Mouse (Mus musculus): ENCODE measurements around the gene Ctsc. TPM values are rescaled to one million over a fixed set of nuclear protein-coding genes. Genes with fewer than 3 reads are reported as not detected.
A peak's percentile ranks its signal among the peaks of the same experiment; 100 is the strongest.
"Not testable (repeated sequence)": the region's sequence is repeated elsewhere in the genome, so short reads cannot be mapped to it uniquely, and the experiment has no call there.

The Ctsc gene
- 10 to 100 TPM in 3 of 4 experiments, 1 to 10 TPM in 1; 9.5 to 23.2 (median 15.2) TPM for total RNA-seq (2022)

DNA sequence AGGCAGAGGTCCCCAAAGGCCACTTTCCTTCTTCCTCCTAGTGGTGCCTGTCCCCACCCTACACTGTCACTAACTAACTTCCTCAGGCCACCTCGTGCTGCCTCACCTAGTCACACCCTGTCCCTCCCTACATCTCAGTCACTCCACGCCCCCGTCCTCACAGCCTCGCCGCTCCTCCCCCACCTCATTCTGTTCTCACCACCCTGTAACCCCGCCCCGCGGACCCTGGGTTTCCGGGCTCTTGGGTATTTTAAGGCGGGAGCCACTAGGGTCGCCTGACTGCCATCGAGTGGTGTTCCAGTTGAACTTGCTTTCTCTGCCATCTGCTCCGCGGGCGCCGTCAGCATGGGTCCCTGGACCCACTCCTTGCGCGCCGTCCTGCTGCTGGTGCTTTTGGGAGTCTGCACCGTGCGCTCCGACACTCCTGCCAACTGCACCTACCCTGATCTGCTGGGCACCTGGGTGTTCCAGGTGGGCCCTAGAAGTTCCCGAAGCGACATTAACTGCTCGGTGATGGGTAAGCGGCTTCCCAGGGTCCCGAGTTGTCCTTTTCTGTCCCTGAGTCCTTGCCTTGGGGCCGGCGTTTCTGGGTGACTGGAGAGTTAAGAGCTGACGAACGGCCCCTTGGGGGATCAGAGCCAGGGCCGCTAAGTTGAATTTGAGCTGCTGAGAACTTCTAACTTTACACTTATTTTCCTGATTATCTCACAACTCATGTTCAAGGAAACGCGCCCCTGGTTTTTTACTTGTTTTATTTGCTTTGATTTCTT is at the start of gene Ctsc:
Ctsc (plus strand) TSS at position 228 of the 770 bp plus-strand sequence.
- peak; percentile 16 to 32 for DNase-seq (ENCODE audit: low spot score in 2 of 2)

DNA sequence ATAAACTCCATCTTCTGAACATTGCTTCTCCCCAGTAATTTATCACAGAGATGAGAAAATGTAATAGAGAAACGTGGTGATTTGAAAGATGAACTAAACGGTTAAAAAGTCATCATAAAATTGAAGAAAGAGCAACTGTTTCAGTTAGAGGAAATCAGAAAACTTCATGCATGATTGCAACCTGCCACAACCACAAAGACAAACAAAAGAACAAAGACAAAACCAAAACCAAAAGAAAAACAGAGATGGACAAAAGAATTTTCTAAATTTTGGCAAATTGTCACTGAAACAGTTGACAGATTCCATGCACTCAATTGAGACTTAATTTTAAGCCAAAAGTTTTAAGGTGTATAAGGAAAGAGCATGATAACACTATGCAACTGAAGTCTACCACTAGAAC is 48.8 kb upstream of the Ctsc start:
- no peak for DNase-seq (ENCODE audit: low spot score in 2 of 2)

DNA sequence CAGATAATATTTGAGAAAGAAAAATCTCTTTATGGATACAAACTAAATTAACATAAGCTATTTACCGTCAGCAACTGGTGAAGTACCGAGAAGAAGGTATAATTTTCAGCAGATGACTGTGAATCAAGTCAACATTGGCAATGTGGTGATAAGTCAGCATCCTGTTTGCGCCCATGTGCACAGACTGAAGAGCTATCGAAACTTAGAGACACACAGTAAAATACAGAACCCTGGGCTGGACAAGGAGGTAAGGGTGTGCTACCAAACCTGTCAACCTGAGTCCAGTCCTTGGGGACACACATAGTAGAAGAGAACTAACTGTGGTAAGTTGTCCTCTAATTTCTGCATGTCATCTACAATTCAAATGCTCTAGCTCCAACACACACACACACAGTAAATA is 47.8 kb upstream of the Ctsc start:
- no peak for DNase-seq (ENCODE audit: low spot score in 2 of 2)

DNA sequence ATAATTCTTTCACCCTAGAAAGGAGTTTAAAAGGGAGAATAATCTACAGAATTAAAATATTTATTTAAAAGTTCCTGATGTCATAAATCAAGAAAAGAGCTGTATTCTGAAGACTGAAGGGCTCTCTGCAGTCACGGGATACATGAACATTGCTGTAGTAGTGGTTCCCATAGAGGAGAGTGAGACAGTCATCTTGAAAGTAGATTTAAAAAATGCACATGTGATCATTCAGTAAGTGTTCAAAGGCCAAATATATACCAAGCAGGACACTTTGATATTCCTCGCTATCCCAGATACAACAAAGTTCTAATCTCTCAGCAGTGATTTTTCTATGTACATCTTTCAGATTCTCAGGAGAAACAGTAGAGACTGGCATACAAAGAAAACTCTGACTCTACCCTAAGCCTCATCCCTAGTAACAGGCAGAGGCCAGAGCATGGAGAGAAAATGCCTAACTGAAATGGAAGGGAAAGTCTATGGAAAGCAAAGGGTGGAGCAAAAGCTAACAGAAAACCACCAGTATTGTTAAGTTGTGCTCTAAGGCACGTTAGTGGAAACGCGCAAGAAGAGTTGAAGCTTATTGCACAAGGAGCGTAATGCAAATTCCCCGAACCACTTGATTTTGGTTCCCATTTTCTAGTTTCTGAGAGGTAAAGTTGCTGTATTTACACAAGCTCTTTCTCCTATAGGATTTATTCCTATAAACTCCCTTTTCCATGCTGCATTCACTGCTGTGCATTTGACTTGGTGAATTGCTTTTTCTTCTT is 46.9 kb upstream of the Ctsc start:
- DNase-seq (ENCODE audit: low spot score in 2 of 2): no peak

DNA sequence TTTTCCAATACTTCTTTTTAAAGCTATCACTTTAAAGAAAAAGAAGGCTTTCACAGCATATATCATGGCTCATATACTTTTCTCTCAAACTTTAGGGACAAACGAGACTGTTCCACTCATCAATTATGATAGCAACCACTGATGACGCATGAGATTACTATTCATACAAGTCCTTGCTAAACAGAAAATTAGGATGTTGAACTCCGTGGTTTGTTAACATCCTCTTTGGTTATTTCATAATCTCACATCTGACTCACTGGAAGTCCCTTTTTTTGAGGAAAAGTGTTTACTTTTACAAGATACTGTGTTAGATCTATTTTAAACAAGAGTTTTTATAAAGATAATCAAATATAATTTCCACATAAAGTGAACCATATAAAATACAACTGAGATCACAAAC is 34.8 kb upstream of the Ctsc start:
- DNase-seq (ENCODE audit: low spot score in 2 of 2): no peak

DNA sequence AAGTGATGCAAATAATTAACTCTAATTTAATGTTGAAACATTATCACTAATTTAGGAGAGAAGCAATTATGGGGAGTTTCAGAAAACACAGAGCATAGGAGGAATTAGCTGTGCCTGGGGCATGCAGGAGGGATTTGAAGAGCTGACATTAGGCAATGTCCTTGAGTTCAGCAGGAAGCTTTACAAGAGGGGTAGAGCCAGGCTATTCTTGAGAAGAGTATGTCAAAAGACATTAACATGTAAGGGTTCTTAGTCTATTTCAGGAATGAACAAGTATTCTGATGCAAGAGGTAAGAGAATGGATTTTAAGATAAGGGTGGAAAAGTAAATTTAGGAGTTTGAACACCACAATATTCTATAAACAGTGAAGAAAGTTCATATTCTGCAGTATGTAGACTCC is 33.4 kb upstream of the Ctsc start:
- no peak for DNase-seq (ENCODE audit: low spot score in 2 of 2)

DNA sequence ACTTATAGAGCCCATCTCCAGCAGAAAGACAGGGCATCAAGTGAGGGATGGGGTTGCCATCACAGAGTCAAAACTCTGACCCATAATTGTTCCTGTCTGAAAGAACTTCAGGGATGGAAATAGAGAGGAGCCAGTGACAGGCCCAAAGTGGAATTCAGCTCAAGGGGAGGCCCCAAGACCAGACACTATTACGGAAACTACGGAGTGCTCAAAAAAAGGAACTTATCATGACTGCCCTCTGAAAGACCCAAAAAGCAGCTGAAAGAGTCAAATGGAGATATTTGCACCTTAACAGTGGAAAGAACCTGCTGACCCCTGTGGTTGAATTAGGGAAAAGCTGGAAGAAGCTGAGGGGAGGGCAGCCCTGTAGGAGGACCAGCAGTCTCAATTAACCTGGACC is 27.5 kb upstream of the Ctsc start:
- DNase-seq (ENCODE audit: low spot score in 2 of 2): not testable (repeated sequence)

DNA sequence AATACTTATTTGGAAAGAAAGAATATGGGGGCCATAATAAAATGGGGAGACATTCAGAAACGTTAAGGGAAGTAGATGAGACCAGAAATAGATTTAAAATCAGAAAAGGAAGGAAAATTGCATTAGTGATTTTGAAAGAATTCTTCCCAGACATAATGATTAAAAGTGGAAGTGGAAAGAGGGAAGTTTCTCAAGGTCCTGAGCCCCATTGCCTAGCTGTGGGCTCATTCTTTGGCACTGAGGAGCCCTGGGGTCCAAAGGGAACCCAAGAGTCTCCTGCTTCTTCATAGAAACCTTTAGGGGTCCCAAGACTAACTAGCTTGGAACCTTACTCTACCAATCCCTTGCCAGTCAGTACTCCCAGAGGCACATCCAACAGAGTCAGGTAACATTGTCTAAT is 26.4 kb upstream of the Ctsc start:
- DNase-seq (ENCODE audit: low spot score in 2 of 2): no peak

DNA sequence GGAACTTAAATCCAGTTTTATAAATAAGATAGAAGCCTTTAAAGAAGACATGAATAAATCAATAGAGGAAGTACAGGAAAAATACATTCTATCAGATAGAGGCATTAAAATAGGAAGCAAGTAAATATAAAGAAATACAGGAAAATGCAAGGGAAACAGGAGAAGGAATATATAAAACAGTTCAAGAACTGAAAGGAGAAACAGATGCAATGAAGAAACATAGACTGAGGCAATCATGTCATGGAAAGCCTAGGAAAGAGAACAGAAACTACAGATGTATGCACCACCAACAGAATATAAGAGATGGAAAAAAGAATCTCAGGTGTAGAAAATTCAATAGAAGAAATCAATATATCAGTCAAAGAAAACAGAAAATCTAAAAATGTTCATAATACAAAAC is 25.8 kb upstream of the Ctsc start:
- DNase-seq (ENCODE audit: low spot score in 2 of 2): no peak

DNA sequence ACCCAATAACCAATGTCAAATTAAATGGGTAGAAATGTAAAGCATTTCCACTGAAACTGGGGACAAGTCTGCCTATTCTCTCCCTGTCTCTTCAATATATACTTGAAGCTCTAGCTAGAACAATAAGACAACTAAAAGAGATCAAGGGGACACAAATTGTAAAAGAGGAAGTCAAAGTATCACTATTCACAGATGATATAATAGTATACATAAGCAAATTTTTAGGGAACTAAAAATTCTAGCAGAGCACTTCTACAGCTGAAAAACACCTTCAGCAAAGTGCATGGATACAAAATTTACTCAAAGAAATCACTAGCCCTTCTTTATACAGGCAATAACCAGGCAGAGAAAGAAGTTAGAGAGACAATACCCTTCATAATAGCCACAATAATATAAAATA is 23.0 kb upstream of the Ctsc start:
- DNase-seq (ENCODE audit: low spot score in 2 of 2): no peak

DNA sequence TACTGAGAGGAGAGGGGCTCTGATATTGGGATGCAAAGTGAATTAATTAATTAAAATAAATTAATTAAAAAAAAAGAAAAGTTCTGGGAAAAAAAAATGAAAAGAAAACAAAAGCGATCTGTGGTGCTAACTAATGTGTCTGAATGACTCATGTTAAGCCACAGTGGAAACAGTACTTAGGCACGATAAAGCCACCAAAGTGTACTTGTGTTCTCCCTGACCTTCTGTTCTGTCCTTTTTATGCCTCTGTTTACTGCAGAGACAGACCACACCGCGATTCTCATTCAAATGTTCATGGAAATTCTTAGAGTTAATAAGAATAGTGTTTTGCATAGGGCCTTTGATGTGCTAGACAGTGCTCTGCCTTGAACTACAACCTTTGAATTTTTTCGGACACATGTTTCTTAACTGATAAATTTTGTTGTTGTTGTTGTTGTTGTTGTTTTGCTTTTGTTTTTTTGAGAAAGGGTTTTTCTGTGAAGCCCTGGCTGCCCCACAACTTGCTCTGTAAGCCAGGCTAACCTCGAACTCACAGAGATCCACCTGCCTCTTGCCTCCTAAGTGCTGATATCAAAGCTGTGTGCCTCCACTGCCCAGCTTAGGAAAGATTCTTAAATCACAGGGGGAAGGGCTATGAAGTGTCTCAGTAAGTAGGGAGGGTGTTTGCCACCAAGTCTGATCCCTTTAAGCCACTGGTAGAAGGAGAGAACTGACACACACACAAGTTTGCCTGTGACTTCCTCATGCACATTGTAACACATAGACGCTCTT is 18.5 kb upstream of the Ctsc start:
- DNase-seq (ENCODE audit: low spot score in 2 of 2): no peak

DNA sequence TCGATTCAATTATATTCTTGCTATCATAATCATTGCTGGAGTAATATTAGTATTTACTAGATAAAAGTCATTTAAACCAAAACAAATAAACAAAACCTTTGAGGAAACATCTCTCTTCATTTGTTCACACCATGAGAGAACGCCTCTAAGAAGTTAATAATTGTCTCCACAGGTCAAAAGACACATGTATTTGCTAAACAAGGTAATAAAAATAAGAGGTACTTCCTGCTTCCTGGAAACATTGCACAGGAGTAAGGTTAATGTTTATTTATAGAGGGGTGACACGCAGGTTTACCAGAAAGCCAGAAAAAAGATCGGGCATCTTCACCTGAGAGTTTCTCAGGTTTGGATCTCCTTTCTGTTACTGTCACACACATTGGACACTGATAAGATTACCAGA is 16.1 kb upstream of the Ctsc start:
- DNase-seq (ENCODE audit: low spot score in 2 of 2): no peak

DNA sequence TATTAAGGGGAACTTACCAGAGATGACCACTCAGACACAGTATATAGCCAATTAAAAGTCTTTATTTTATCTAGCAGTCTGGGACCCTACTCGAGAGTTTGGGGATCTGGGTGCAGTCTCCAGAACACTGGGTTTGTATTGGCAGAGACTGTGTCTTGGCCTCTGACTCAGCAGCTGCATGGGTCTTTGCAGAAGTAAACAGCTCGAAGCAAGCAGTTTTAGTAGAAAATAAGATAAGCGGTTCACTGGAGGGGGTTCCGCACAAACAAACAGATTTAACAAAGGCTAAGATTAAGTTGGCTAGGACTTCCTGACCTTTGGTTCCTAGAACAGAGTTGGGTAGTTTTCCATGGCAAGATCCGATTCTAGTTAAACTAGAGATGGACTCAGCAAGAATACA is 13.0 kb upstream of the Ctsc start:
- DNase-seq (ENCODE audit: low spot score in 2 of 2): no peak

DNA sequence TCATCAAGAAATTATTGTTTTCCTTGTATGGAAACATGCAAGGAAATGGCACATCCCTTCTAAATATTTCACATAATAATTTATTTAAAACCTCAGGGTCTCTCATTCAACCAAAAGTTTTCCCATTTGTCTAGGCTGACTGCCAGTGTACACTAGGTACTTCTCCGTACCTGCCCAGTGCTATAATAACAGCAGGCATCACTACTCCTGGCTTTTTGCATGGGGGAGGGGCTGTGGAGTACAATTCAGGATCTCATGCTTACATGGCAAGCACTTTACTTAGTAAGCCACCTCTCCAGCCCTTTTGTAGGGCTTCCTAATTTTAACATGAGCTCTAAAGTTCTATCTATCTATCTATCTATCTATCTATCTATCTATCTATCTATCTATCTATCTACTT is 8.0 kb upstream of the Ctsc start:
- no peak for DNase-seq (ENCODE audit: low spot score in 2 of 2)

DNA sequence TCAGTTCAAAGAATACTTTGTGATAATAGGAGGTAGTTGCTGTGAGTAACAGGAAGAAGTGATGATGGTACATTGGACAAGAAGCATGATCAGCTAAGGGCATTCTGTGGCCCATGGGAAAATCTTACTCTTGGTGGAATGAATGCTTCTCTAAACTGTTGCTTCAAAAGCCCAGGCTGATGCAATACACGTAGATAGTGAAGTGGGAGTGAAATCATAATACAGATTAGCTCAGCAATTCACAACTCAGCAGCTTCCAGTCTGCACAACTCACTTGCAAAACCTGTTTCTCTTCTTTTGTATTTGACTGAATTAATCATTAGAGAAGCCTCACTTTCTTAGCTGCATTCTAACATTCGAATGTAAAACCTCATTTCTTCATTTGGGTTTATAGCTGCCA is 6.4 kb upstream of the Ctsc start:
- DNase-seq (ENCODE audit: low spot score in 2 of 2): no peak

DNA sequence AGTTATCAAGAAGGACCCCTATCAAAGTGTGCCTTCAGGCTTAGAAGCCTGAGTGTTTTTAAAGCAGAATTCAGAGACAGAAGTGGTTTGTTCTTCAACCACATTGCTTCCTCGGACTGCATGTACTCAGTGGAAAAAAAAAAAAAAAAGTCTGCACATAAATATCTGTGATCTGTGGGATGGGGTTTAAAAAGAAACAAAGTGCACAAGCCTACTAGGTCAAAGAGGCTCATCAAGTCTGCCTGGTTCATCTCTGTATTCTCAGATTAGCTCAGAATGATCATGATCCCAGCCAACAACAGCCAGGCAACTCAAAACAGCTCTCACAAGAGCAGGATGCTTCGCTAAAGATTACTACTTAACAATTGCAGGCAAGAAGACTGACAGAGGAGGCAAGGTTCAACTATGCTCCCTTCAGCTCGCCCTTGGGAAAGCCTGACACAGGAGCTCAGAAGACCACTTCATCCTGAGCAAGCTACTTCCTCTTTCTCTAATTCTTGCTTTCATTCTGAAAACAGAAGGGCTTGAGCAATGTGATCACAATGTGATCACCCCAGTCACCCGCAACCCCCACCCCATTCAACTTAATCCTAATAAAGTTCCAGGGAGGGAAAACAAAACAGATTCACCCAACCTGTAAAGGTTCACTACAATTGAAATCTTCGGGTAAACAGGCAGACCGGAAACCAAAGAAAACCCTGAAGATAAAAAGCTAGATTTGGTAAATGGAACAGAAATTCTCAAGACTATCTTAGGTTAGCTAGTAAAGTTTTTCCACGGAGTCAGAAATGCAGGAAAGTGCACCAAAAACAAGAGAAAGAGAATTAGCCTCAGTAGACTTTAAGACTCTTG is 745 bp upstream of the Ctsc start:
- no peak for DNase-seq (ENCODE audit: low spot score in 2 of 2)

DNA sequence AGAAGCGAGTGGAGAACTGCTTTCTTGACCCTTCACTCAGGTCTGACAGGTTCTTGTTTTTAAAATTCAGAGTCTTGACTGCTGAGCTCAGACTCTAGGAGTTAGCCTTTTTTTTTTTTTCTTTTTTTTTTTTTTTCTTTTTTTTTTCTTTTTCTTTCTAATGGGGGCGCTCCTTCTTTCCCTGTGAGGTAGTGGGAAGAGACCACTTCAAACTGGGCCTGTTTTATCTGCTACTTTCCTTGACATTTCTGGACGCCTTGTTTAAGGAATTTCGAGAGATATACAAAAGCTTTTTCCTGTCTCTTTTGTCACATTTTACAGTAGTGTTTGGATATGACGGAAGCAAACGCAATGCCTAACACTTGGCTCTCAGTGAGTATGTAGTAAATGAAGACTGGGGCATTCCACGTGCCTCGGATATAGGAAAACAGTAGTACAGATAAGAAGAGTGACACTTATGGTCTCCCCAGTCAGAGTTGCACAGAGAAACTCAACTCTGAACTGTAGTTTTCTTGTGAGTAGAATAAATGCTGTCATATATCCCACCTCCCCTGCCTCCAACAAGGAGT is 827 bp downstream of the Ctsc start:
- DNase-seq (ENCODE audit: low spot score in 2 of 2): no peak

DNA sequence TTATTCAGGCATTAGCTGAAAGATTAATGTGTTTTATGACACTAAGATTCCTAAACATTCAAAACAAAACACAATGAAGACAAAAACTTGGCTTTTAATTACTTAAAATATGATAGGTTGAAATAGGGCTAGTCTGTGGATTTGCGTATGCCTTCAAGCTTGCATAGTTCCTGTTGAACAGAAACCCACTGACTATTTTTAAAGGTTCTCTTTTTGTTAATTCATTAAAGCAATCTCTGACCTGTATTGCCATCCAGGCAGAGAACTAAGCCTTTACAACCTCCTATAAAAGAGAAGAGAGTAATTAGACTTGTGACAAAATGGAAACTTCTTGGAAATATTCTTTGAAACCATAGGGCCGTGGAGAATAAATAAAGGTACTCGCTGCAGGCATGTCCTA is 7.4 kb downstream of the Ctsc start:
- no peak for DNase-seq (ENCODE audit: low spot score in 2 of 2)

DNA sequence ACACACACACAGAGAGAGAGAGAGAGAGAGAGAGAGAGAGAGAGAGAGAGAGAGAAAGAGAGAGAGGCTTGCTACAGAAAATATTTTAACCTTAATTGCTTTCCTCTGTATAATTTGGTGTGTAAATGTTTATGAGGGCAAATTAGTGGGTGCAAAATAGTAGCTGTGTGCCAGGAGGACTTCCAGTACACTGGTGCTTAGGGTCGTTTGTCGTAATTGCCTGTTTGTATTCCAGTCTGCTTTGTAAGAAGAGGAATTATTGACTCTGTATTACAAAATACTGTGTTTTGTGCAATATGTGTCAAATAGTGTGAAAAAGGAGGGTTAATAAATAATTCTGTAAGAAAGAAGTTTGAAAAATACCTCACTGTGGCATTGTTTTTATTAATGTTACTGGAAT is 13.2 kb downstream of the Ctsc start:
- no peak for DNase-seq (ENCODE audit: low spot score in 2 of 2)

DNA sequence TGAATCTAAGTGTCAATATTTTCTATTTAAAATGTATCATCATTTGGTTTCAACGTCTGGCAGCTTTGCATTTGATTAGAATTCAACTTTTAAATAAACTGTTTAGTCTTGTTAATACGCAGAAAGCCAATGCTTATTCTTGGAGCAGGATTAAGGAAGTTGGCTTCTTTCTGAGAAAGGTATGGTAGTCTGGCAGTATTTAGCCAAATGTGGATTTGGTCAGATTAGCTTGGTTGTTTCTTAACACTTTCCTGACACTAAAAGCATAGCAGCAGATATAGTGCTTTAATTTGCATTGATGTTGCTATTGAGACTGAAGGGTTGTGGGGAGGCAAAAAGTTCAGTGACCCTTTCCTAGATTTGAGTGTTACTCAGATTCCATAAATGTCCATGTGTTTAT is 14.2 kb downstream of the Ctsc start:
- no peak for DNase-seq (ENCODE audit: low spot score in 2 of 2)

DNA sequence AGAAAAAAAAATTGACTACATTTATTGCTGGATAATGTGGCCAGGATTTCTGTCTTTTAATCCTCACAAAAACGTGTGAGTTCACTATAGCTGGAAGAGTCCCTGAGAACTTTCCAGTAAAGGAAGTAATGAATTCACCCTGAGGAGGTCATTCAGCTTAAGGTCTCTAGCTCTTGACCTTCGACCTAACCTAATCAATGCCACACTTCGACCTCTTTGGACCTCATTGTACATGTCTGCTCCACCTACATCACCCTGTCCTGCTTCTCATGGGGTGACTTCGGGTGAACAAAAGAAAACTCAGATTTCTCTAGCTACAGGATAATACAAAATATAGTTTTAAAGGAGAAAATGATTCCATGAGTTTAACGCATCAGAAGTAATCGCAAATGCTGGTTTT is 16.0 kb downstream of the Ctsc start:
- DNase-seq (ENCODE audit: low spot score in 2 of 2): no peak

Measured in left cerebral cortex, adult 8-10 months (tissue).